Mouse (Mus musculus): ENCODE data around the gene Mob3a. TPM values are rescaled to one million over a fixed set of nuclear protein-coding genes. Genes with fewer than 3 reads are reported as not detected.

Mob3a gene
- total and polyA plus RNA-seq, 3 experiments = 56.9 to 84.2 (median 71.4) TPM

DNA sequence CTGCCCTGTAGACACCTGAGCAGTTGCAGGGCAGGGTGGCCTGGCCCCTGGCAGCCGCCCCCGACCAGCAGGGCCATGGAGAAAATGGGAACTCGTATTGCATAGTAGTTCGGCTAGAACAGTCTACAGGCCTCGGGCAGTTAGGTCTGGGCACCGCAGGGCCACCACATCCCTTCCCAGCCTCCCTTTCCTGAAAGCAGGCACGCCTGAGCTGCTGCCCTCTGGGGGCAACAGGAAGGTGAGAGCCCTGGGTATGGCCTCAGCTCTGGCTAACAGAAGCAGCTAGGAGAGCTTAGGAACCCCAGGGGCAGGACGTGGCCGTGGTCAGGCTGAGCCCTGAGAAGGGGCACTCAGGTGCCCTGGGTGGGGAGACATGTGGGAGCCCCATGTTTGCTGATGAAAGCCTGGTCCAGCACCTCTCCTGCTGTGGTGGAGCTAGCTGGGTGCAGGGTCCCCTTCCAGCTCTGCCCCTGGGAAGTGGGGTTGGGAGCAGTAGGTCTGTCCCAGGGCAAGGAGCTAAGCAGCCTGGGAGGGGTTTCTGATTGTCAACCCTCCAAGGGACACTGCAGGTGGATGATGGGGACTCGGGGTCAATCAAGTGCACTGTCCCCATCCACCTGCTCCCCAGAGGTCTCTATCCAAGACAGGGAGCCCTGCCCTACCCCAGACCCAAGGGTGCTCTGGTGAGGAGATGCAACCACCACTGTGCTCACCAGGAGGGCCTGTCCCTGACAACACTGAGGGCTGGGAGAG lies 35.6 kb downstream of the Mob3a start:
- DNase-seq (ENCODE audit: extremely low read depth) = no peak
- no peak overlapping the region for H3K4me2 ChIP-seq (ENCODE audit: insufficient read depth, low read depth, poor library complexity, severe bottlenecking)
- H3K4me3 ChIP-seq (replicated peaks in 1 of 3; ENCODE audit: low read depth in 2 of 3, low read length in 2 of 3, poor library complexity in 1 of 3) = no peak overlapping the region
- H3K27ac ChIP-seq (ENCODE audit: insufficient read depth, low read depth) = no peak overlapping the region
- no peaks in the 10 kb centered on the region for H3K79me2 ChIP-seq (replicated peaks; ENCODE audit: control insufficient read depth, extremely low read depth, insufficient read depth, poor library complexity, severe bottlenecking)
- dilution Hi-C loops (cut with MboI; ENCODE audit: extremely low pct_ligation_motif_present, extremely low pct_unique_long_range_greater_than_20kb, low sequenced_read_pairs) = no loop called here
- H3K27me3 ChIP-seq (replicated peaks) = no peaks in the 10 kb centered on the region
- TF ChIP-seq POLR2A (IDR thresholded peaks at IDR 0.05; ENCODE audit: low read depth, low read length) = no peak
- TF ChIP-seq TCF12 (IDR thresholded peaks at IDR 0.05; ENCODE audit: low read depth, low read length) = no peak
- TF ChIP-seq MEF2A (IDR thresholded peaks at IDR 0.05; ENCODE audit: borderline replicate concordance, low read depth, low read length) = no peak
- no peak for TF ChIP-seq E2F4 (IDR thresholded peaks at IDR 0.05; ENCODE audit: insufficient replicate concordance, low read depth, low read length)
- TF ChIP-seq GABPA (IDR thresholded peaks at IDR 0.05; ENCODE audit: insufficient replicate concordance, low read depth, low read length) = no peak
- no peak for TF ChIP-seq RCOR1 (conservative IDR thresholded peaks at IDR 0.05; ENCODE audit: low read depth, low read length)
- TF ChIP-seq ZMIZ1 (IDR thresholded peaks at IDR 0.05; ENCODE audit: low read depth, low read length) = no peak
- TF ChIP-seq NRF1 (IDR thresholded peaks at IDR 0.05; ENCODE audit: low read depth, low read length) = no peak
- no peaks in the 10 kb centered on the region for H3K9me3 ChIP-seq (replicated peaks; ENCODE audit: low read length)
- peaks cover 55 to 60% of the 10 kb centered on the region in 2 experiments for H3K36me3 ChIP-seq (replicated peaks in 1 of 2; ENCODE audit: control insufficient read depth in 1 of 2, insufficient read depth in 1 of 2, low read length in 1 of 2)
- peaks cover 13 to 79% of the 10 kb centered on the region in 2 experiments for H3K4me1 ChIP-seq (ENCODE audit: control insufficient read depth in 1 of 2, insufficient read depth in 2 of 2)
- no peak overlapping the region for H3K9ac ChIP-seq (ENCODE audit: insufficient read depth, low read depth)
- in situ Hi-C loops (cut with MboI; ENCODE audit: low pct_ligation_motif_present, low pct_unique_long_range_greater_than_20kb, low sequenced_read_pairs) = no loop called here

DNA sequence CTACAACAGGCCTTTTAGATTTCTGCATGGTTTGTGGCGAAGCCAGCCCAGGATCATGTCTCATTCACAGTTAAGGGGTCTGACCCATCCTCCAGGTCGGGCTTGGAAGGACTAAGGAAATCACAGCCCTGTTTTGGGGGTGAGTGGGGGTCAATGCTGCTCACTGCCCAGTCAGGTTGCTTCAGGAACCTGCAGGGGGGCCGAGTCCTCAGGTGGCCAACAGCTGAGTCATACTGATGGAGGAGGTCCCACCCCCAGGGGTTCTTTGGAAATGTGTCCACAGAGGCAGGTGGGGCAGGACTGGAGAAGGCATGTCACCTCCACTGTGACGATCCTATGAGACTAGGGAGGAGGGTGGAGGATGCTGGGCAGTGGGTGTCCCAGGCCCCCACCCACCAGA lies 36.3 kb downstream of the Mob3a start:
- no peak for DNase-seq (ENCODE audit: extremely low read depth)
- dilution Hi-C loops (cut with MboI; ENCODE audit: extremely low pct_ligation_motif_present, extremely low pct_unique_long_range_greater_than_20kb, low sequenced_read_pairs) = no loop called here
- Histone ChIP-seq H3K27ac (ENCODE audit: insufficient read depth, low read depth) (peak overlapping the region; percentile 4; the same call in 1 of the 2 replicates), H3K36me3 (replicated peaks in 1 of 2; ENCODE audit: control insufficient read depth in 1 of 2, insufficient read depth in 1 of 2, low read length in 1 of 2) (peaks cover 50 to 53% of the 10 kb centered on the region in 2 experiments), H3K4me1 (ENCODE audit: control insufficient read depth in 1 of 2, insufficient read depth in 2 of 2) (peaks cover 13 to 79% of the 10 kb centered on the region in 2 experiments), H3K4me3 (replicated peaks in 1 of 3; ENCODE audit: low read depth in 2 of 3, low read length in 2 of 3, poor library complexity in 1 of 3) (no peak overlapping the region), H3K79me2 (replicated peaks; ENCODE audit: control insufficient read depth, extremely low read depth, insufficient read depth, poor library complexity, severe bottlenecking) (no peaks in the 10 kb centered on the region), H3K27me3 (replicated peaks) (no peaks in the 10 kb centered on the region), H3K4me2 (ENCODE audit: insufficient read depth, low read depth, poor library complexity, severe bottlenecking) (no peak overlapping the region), H3K9ac (ENCODE audit: insufficient read depth, low read depth) (no peak overlapping the region), H3K9me3 (replicated peaks; ENCODE audit: low read length) (no peaks in the 10 kb centered on the region)
- TF ChIP-seq ZNF384 (IDR thresholded peaks at IDR 0.05; ENCODE audit: low read depth, low read length) = no peak
- TF ChIP-seq SMC3 (IDR thresholded peaks at IDR 0.05; ENCODE audit: low read depth, low read length) = no peak
- TF ChIP-seq CTCF (conservative IDR thresholded peaks at IDR 0.05 in 1 of 2, IDR thresholded peaks at IDR 0.05 in 1 of 2; ENCODE audit: low read depth in 2 of 2, low read length in 2 of 2) = no peak
- no peak for TF ChIP-seq EP300 (IDR thresholded peaks at IDR 0.05; ENCODE audit: low read length)
- TF ChIP-seq ZKSCAN1 (IDR thresholded peaks at IDR 0.05; ENCODE audit: borderline replicate concordance, low read depth, low read length) = no peak
- no peak for TF ChIP-seq CHD1 (IDR thresholded peaks at IDR 0.05; ENCODE audit: low read depth, low read length)
- in situ Hi-C loops (cut with MboI; ENCODE audit: low pct_ligation_motif_present, low pct_unique_long_range_greater_than_20kb, low sequenced_read_pairs) = no loop called here
